Mouse (Mus musculus): ENCODE measurements around the gene Jpt1. TPM values are rescaled to one million over a fixed set of nuclear protein-coding genes. Genes with fewer than 3 reads are reported as not detected.
"Not testable (repeated sequence)": the region's sequence is repeated elsewhere in the genome, so short reads cannot be mapped to it uniquely, and the experiment has no call there.

Jpt1 gene
- polyA plus RNA-seq, 1 experiment from 2014 or later = 1,632 TPM

- ATAC-seq = no peak
- Histone ChIP-seq H3K27me3 (no peaks in the 10 kb centered on the region), H3K4me1 (peaks cover 59% of the 10 kb centered on the region), H3K4me3 (peak overlapping the region; percentile 93), H3K36me3 (ENCODE audit: poor library complexity, severe bottlenecking) (peaks cover 7% of the 10 kb centered on the region; the same call in 1 of the 2 replicates), H3K27ac (no peak overlapping the region; the same call in 1 of the 2 replicates), H3K9me3 (replicated peaks) (no peaks in the 10 kb centered on the region), H3K9ac (peak overlapping the region; percentile 100), H3K4me2 (peak overlapping the region; percentile 88)
- WGBS = 41% methylated on average over 5 of the region's 5 CpGs
These were observed 3.7 kb downstream of the Jpt1 start for GRCm38 (mm10) chr11:115510507-115510888.

DNA sequence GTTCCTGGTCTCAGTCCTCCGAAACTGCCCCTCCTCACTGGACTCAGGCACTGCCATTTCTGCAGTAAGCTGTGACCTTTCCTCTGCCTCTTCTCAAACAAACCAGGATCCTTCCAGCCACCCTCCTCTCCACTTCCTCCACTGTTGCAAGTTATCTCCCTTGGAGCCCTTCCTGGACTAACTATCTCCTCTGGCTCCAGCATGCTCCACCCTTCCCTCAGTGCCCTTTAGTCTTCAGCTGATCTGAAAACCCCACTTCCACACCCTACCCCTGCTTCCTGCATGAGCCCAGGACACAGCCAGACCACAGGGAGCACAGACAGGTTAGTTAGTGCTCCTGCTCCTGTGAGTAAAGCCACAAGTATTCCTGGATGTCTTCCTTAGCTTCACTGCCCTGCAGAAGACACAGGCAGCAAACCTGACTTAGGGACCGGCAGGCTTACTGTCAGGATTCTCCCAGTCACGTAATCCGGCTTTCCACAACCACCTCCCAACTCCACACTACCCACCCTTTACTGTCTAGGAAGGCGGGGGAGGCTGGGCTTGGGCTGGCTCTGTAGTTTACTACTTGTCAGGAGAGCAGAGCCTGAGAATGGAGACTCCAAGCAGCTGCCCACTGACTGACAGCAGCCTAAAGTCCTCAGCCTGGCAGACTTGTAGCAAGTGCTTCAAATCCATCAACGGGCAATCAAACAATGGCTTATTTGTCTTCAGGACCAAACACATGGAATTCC lies 4.2 kb downstream of the Jpt1 start:
- Histone ChIP-seq H3K27ac (peak overlapping the region; percentile 16), H3K4me1 (peaks cover 62% of the 10 kb centered on the region), H3K4me3 (peak overlapping the region; percentile 93), H3K9ac (peak overlapping the region; percentile 100), H3K36me3 (ENCODE audit: poor library complexity, severe bottlenecking) (peaks cover 12% of the 10 kb centered on the region), H3K9me3 (replicated peaks) (no peaks in the 10 kb centered on the region), H3K4me2 (peak overlapping the region; percentile 88), H3K27me3 (no peaks in the 10 kb centered on the region)
- ATAC-seq = no peak
- WGBS = 38% methylated on average over 6 of the region's 6 CpGs

DNA sequence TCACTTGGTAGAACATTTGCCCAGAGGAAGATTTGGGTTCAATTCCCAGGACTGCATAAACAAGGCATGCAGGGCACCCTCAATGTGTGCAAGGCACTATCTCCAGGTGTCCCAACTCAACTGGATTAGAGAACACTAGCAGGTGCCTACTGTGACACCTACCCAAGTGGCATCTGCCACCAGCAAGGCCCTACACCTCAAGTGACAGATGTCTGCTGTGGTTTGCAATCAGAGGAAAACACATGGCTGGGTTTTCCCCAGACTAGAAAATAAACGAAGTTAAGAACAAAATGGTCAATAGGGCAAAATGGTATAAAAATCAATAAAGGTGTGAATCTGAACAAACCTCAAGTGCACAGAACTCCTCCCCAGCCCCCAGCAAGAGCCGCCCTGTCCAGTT lies 6.1 kb downstream of the Jpt1 start:
- no peak overlapping the region for H3K9ac ChIP-seq
- no peak for ATAC-seq
- H3K4me1 ChIP-seq = peaks cover 69% of the 10 kb centered on the region
- 90% methylated on average over 2 of the region's 2 CpGs for WGBS
- H3K9me3 ChIP-seq (replicated peaks) = no peaks in the 10 kb centered on the region
- no peaks in the 10 kb centered on the region for H3K27me3 ChIP-seq
- H3K27ac ChIP-seq = no peak overlapping the region
- peak overlapping the region; percentile 17 for H3K4me2 ChIP-seq
- peaks cover 27% of the 10 kb centered on the region for H3K36me3 ChIP-seq (ENCODE audit: poor library complexity, severe bottlenecking)
- H3K4me3 ChIP-seq = no peak overlapping the region

DNA sequence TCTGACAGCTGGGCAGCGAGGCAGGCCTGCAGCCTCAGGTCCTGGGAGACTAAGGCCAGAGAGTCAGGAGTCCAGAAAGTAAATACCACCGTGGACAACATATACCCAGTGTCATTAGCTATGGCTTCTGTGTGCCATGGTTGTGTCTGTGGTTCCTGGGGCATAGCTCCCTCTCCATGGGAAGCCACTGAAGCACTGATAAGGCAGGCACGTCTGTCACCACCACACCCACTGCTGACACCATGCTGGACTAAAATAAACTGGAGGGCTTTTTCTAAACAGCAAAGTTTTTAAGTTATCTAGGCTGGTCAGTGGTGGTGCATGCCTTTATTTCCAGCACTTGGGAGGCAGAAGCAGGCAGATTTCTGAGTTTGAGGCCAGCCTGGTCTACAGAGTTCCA lies 7.6 kb downstream of the Jpt1 start:
- H3K36me3 ChIP-seq (ENCODE audit: poor library complexity, severe bottlenecking) = peaks cover 42% of the 10 kb centered on the region
- no peak overlapping the region for H3K27ac ChIP-seq
- WGBS = 87% methylated on average over 3 of the region's 3 CpGs
- no peaks in the 10 kb centered on the region for H3K27me3 ChIP-seq
- H3K4me2 ChIP-seq = no peak overlapping the region
- no peaks in the 10 kb centered on the region for H3K9me3 ChIP-seq (replicated peaks)
- H3K9ac ChIP-seq = no peak overlapping the region
- ATAC-seq = no peak
- H3K4me1 ChIP-seq = peaks cover 64% of the 10 kb centered on the region
- H3K4me3 ChIP-seq = no peak overlapping the region

GRCm38 (mm10) chr11:115502636-115503035 lies 11.6 kb downstream of the Jpt1 start:
- Histone ChIP-seq H3K4me2 (no peak overlapping the region), H3K4me3 (no peak overlapping the region), H3K4me1 (peaks cover 29% of the 10 kb centered on the region), H3K9me3 (replicated peaks) (no peaks in the 10 kb centered on the region), H3K36me3 (ENCODE audit: poor library complexity, severe bottlenecking) (peaks cover 81% of the 10 kb centered on the region), H3K27me3 (no peaks in the 10 kb centered on the region), H3K9ac (no peak overlapping the region), H3K27ac (no peak overlapping the region)
- WGBS = 97% methylated on average over 6 of the region's 6 CpGs
- no peak for ATAC-seq

DNA sequence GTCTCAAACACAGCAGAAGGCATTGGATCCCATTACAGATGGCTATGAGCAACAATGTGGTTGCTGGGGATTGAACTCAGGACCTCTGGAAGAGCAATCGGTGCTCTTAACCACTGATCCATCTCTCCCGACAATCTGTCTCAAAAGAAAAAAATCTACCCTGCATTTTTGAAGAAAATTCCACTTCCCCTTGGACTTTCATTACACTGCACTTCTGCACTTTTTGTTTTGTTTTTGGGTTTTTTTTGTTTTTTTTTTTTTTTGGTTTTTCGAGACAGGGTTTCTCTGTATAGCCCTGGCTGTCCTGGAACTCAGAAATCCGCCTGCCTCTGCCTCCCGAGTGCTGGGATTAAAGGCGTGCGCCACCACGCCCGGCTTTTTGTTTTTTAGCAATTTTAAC lies 17.6 kb downstream of the Jpt1 start:
- not testable (repeated sequence) for H3K27ac ChIP-seq; ATAC-seq; H3K4me2 ChIP-seq; H3K4me3 ChIP-seq; H3K27me3 ChIP-seq; H3K4me1 ChIP-seq; H3K9ac ChIP-seq; H3K9me3 ChIP-seq (replicated peaks)
- 88% methylated on average over 9 of the region's 9 CpGs for WGBS
- H3K36me3 ChIP-seq (ENCODE audit: poor library complexity, severe bottlenecking) = peaks cover 49% of the 10 kb centered on the region

GRCm38 (mm10) chr11:115492387-115492786 lies 21.8 kb downstream of the Jpt1 start:
- ATAC-seq = no peak
- H3K9ac ChIP-seq = peak overlapping the region; percentile 78
- no peak overlapping the region for H3K27ac ChIP-seq
- H3K4me3 ChIP-seq = peak overlapping the region; percentile 71
- H3K36me3 ChIP-seq (ENCODE audit: poor library complexity, severe bottlenecking) = peaks cover 25% of the 10 kb centered on the region
- H3K9me3 ChIP-seq (replicated peaks) = no peaks in the 10 kb centered on the region
- WGBS = 34% methylated on average over 6 of the region's 6 CpGs
- peak overlapping the region; percentile 80 for H3K4me2 ChIP-seq
- H3K27me3 ChIP-seq = no peaks in the 10 kb centered on the region
- peaks cover 22% of the 10 kb centered on the region for H3K4me1 ChIP-seq

DNA sequence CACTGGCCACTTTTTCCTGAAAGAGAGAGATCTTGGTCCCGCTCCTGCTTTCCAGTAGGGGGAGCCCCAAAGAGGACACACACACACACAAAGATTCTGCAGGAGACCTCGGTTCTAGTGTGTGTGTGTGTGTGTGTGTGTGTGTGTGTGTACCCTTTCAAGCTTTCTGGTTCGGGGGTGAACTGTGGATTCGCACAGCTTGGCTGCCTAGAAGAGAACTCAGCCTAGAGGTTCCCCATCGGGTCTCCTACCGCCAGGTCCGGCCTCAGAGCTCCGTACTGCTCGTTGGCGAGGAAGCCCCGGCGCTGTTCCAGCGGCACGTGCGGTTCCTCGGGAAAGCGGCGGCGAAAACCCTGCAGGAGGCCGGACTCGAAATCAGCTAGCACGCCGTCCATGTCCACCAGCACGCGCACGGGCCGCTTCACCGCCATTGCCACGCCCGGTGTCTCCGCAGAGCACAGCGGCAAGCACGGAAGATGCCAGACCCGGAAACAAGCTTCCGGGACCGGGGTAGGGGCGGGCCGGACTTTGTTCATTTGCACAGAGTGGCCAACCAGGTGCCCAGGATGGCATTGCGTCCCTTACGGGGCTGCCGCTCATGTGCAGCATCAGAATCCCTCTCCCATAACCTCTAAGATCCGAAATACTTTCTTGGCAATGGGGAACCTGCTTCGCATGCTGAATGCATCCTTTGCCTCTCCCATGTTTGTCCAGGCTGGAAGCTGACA lies 22.7 kb downstream of the Jpt1 start, which contains the start of gene Nt5c:
TSS of gene Nt5c (minus strand) at position 507 of the 728 bp plus-strand sequence.
- no peaks in the 10 kb centered on the region for H3K9me3 ChIP-seq (replicated peaks)
- H3K4me2 ChIP-seq = peak within 1 kb of the TSS; percentile 80
- peak within 1 kb of the TSS; percentile 78 for H3K27ac ChIP-seq
- H3K9ac ChIP-seq = peak within 1 kb of the TSS; percentile 78
- peaks cover 22% of the 10 kb centered on the region for H3K4me1 ChIP-seq
- H3K36me3 ChIP-seq (ENCODE audit: poor library complexity, severe bottlenecking) = peaks cover 17% of the 10 kb centered on the region
- WGBS = under 1% methylated on average over 43 of the region's 43 CpGs
- no peaks in the 10 kb centered on the region for H3K27me3 ChIP-seq
- peak; percentile 88 for ATAC-seq
- peak within 1 kb of the TSS; percentile 71 for H3K4me3 ChIP-seq

- Histone ChIP-seq H3K9me3 (replicated peaks) (no peaks in the 10 kb centered on the region), H3K4me3 (peak overlapping the region; percentile 71), H3K27me3 (no peaks in the 10 kb centered on the region), H3K27ac (peak overlapping the region; percentile 78), H3K4me2 (peak overlapping the region; percentile 80), H3K4me1 (peaks cover 22% of the 10 kb centered on the region), H3K36me3 (ENCODE audit: poor library complexity, severe bottlenecking) (peaks cover 17% of the 10 kb centered on the region), H3K9ac (peak overlapping the region; percentile 78)
- WGBS = 23% methylated on average over 25 of the region's 25 CpGs
- peak; percentile 70 for ATAC-seq
These were observed 23.5 kb downstream of the Jpt1 start for GRCm38 (mm10) chr11:115490441-115491355.

DNA sequence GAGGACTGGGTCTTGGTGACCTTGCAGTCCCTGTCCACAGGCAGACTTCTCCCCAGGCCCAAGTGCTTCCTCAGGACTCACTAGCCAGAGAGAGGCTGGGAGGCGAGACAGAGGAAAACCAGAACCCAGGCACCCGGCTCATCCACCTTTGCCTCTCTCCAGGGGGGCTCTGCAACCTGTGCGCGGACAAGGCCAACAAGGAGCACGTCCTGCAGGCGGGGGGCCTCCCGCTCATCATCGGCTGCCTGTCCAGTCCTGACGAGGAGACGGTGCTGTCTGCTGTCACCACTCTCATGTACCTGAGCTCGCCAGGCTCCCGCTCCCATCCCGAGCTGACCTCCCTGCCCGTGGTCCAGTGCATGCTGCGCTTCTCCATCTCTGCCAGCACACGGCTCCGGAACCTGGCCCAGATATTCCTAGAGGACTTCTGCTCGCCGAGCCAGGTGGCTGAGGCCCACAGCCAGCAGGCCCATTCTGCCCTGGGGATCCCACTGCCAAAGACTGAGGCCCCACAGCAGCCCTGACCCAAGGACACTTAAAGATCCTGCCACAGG lies 25.6 kb downstream of the Jpt1 start:
- 88% methylated on average over 19 of the region's 19 CpGs for WGBS
- Histone ChIP-seq H3K4me2 (no peak overlapping the region), H3K4me3 (no peak overlapping the region), H3K9me3 (replicated peaks) (no peaks in the 10 kb centered on the region), H3K27me3 (no peaks in the 10 kb centered on the region), H3K36me3 (ENCODE audit: poor library complexity, severe bottlenecking) (peaks cover 17% of the 10 kb centered on the region), H3K9ac (no peak overlapping the region), H3K27ac (no peak overlapping the region), H3K4me1 (peaks cover 22% of the 10 kb centered on the region)
- ATAC-seq = no peak

DNA sequence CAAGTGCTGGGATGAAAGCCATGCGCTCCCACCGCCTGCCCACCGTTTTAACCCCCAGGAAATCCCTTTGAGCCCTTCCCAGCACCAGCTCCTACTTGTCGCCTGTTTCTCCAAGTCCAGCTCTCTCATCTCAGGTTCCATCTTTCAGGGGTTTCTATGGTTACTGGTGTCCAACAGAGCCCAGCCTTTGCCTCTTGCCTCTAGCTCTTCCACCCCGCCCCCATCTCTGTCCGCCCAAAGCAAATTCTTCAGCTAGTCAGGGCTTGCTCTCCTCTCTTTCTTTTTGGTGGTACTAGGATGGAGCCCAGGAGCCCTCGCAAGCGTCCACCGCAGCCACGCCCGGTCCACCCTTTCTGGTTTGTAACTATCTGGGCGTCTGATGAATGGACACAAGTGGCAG lies 29.0 kb downstream of the Jpt1 start:
- Histone ChIP-seq H3K9ac (no peak overlapping the region), H3K27ac (no peak overlapping the region), H3K27me3 (no peaks in the 10 kb centered on the region), H3K9me3 (replicated peaks) (no peaks in the 10 kb centered on the region), H3K4me3 (no peak overlapping the region), H3K4me1 (peaks cover 3% of the 10 kb centered on the region; the same call in 1 of the 2 replicates), H3K36me3 (ENCODE audit: poor library complexity, severe bottlenecking) (peaks cover 17% of the 10 kb centered on the region), H3K4me2 (no peak overlapping the region)
- no peak for ATAC-seq
- WGBS = 26% methylated on average over 12 of the region's 12 CpGs
